Mouse (Mus musculus) Patski (cell line): Measurements from ENCODE around the gene Rplp2. TPM values are rescaled to one million over a fixed set of nuclear protein-coding genes. Genes with fewer than 3 reads are reported as not detected.

ENCODE experiments used
- ATAC-seq: fragments of 100-300 bp; one replicate; pipeline ENCODE4 v1.8.0; 2021
- CTCF ChIA-PET: fragments of 350-600 bp; sonication (Branson Sonifier 250); formaldehyde crosslinking; loops from one replicate; lab custom pipeline; 2022; ENCODE audit warnings: inconsistent platforms; lab: Charles Lee
- POLR2A ChIA-PET: fragments of 350-600 bp; sonication (Branson Sonifier 250); formaldehyde crosslinking; loops from one replicate; lab custom pipeline; 2022; ENCODE audit warnings: antibody characterized with exemption, inconsistent platforms; lab: Charles Lee
- DNase-seq: peaks from one replicate; pipeline ENCODE4 v3.0.0-alpha.2; 2011; ENCODE audit warnings: low read depth, low spot score
- H3K27me3 ChIP-seq: fragments of 371-371 bp; one replicate; pipeline ENCODE4 v1.5.1; 2021
- CTCF ChIP-seq: fragments of 100-300 bp; IDR thresholded peaks from one replicate; pipeline ENCODE4 v1.5.1; 2021
- in situ Hi-C: fragments of 300-500 bp; cut with MboI; formaldehyde crosslinking; loops from 3 replicates; pipeline ENCODE4 v1.11.1; 2018; ENCODE audit warnings: low pct_unique_long_range_greater_than_20kb, mixed read lengths
- polyA plus RNA-seq: library from polyadenylated mRNA; unstranded; gene quantifications from one replicate; pipeline ENCODE4 v1.2.3, GENCODE M21; 2021

The Rplp2 gene
- polyA plus RNA-seq, 1 experiment from 2014 or later: 1,558 TPM

GRCm38 (mm10) chr7:141469901-141470636 is 22.9 kb downstream of the Rplp2 start:
- ChIA-PET CTCF (interaction anchor here (0.9 to 3.7 kb wide), 6 partner anchors 7 to 201 kb away, joined by 3 to 16 read pairs (median 9); no protein-coding TSS in a partner anchor), POLR2A (interaction anchor here (0.9 to 5.2 kb wide), 3 partner anchors 8 to 13 kb away, joined by 3 to 64 read pairs (median 47); partner anchors contain the start of gene Pnpla2)
- H3K27me3 ChIP-seq: no peaks in the 10 kb centered on the region
- DNase-seq (no peak), ATAC-seq (no peak)
- in situ Hi-C loops: loop anchor here (25.0 kb wide), 1 partner anchor 917 kb away; the partner anchor contains the start of genes Ctsd and Gm49369
- TF ChIP-seq CTCF: no peak

- CTCF ChIA-PET: interaction anchor here (2.6 to 3.6 kb wide), 2 partner anchors 10 to 12 kb away, joined by 7 to 15 read pairs; no protein-coding TSS in a partner anchor
- DNase-seq (no peak), ATAC-seq (no peak)
- POLR2A ChIA-PET: interaction anchor here (0.9 to 5.2 kb wide), 3 partner anchors 8 to 12 kb away, joined by 3 to 64 read pairs (median 5); no protein-coding TSS in a partner anchor
- in situ Hi-C loops: loop anchor here (25.0 kb wide), 1 partner anchor 917 kb away; the partner anchor contains the start of genes Ctsd and Gm49369
- H3K27me3 ChIP-seq: no peaks in the 10 kb centered on the region
- no peak for TF ChIP-seq CTCF
Measured at GRCm38 (mm10) chr7:141470637-141470944, 23.4 kb downstream of the Rplp2 start.

DNA sequence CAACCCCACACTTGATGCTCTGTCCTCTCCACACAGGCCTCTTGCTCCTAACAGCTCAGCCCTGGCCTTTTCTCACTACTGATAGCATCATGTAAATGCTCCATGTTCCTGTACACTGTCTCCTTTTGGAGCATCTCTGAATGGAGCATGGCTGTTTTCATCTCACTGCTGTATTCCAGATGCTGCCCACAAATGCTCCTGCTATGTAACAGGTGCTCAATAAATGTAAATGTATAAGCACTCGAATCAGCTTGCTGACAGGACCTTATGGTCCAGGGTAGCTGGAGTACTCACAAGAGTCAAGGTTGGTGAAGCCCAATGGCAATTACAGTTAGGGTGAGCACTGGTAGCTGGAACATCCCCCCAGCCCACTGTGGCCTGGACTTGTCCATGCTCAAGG is 24.1 kb downstream of the Rplp2 start:
- DNase-seq (no peak), ATAC-seq (no peak)
- TF ChIP-seq CTCF: no peak
- in situ Hi-C loops: loop anchor here (25.0 kb wide), 1 partner anchor 916 kb away; the partner anchor contains the start of genes Ctsd and Gm49369
- H3K27me3 ChIP-seq: no peaks in the 10 kb centered on the region
- ChIA-PET CTCF (interaction anchor here (2.6 to 3.6 kb wide), 2 partner anchors 9 to 13 kb away, joined by 7 to 15 read pairs; no protein-coding TSS in a partner anchor), POLR2A (interaction anchor here (1.3 to 5.2 kb wide), 2 partner anchors 8 to 12 kb away, joined by 5 to 64 read pairs; no protein-coding TSS in a partner anchor)

DNA sequence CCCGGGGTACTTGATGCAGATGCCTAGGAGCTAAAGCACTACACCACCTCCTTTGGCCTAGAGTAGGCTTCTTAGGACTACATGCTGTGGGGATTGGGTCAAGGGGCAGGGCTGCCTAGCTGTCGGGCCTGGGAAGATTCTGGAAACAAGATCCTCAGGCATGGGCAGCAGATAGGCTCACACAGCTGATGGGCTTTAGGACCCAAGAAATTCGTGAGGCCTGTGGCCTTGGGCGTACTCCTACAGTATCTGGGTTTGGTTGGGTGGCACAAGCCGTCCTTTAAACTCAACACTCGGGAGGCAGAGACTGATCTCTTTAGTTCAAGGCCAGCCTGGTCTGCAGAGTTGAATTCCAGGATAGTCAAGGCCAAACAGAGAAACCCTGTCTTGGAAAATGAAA is 25.1 kb downstream of the Rplp2 start:
- in situ Hi-C loops: loop anchor here (25.0 kb wide), 1 partner anchor 915 kb away; the partner anchor contains the start of genes Ctsd and Gm49369

DNA sequence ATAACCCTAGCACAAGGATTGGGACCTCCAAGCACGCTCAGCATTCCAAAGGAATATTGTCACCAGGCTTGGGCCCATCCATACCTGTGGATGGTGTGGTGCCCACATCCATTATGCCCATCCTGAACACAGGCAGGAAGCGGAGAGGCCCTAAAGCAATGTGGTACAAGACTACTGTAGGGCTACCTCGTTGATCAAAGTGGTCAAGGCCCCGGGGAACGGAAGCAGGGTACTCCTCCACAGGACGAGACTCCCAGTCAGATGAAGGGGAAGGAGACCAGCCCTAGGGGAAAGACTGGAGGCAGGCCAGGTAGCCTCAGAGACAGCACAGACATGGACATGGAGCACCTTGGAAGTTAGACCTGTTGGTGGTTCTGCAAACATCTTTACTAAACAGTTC is 25.6 kb downstream of the Rplp2 start:
- ChIA-PET POLR2A (interaction anchor here (1.4 kb wide), 1 partner anchor 21 kb away, joined by 3 read pairs; no protein-coding TSS in a partner anchor), CTCF (no interaction called here)
- no peak for DNase-seq
- in situ Hi-C loops: loop anchor here (25.0 kb wide), 1 partner anchor 915 kb away; the partner anchor contains the start of genes Ctsd and Gm49369
- no peaks in the 10 kb centered on the region for H3K27me3 ChIP-seq
- TF ChIP-seq CTCF: no peak
- ATAC-seq: no peak

More for the DNA sequence above, 25.1 kb downstream of the Rplp2 start:
- CTCF ChIA-PET: no interaction called here
- TF ChIP-seq CTCF: no peak
- no peak for ATAC-seq
- POLR2A ChIA-PET: interaction anchor here (1.0 to 1.4 kb wide), 2 partner anchors 22 kb away, joined by 3 read pairs; no protein-coding TSS in a partner anchor
- DNase-seq: no peak
- no peaks in the 10 kb centered on the region for H3K27me3 ChIP-seq

DNA sequence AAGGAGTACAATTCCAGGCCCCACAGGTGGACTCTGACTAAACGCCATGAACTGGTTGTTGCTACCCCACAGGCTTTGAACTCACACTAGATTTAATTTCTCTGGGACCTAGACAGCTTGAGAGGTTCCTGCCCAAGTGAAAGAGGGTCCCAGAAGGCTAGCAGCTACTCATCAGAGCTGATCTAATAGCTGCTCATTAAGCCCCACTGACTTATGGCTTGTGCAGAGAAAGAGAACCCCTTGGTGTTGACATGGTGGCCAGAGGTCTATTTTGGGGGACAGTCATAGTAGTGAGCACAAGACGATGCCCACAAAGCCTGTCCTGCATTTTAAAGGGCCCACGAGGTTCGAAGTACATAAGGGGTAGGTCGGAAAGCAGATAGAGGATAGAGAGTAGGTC is 27.0 kb downstream of the Rplp2 start:
- POLR2A ChIA-PET: interaction anchor here (0.8 to 1.0 kb wide), 2 partner anchors 20 to 44 kb away, joined by 3 read pairs; no protein-coding TSS in a partner anchor
- ATAC-seq (no peak), DNase-seq (no peak)
- in situ Hi-C loops: loop anchor here (25.0 kb wide), 1 partner anchor 913 kb away; the partner anchor contains the start of genes Ctsd and Gm49369
- H3K27me3 ChIP-seq: no peaks in the 10 kb centered on the region
- TF ChIP-seq CTCF: no peak
- CTCF ChIA-PET: no interaction called here

- ChIA-PET POLR2A (interaction anchor here (1.4 to 7.0 kb wide), 4 partner anchors 6 to 61 kb away, joined by 3 to 64 read pairs (median 4); partner anchors contain the start of gene Cd151), CTCF (interaction anchor here (3.1 kb wide), 1 partner anchor 49 kb away, joined by 16 read pairs; no protein-coding TSS in a partner anchor)
- no peak for DNase-seq
- no peak for TF ChIP-seq CTCF
- in situ Hi-C loops: loop anchor here (5.0 kb wide), 1 partner anchor 102 kb away; no protein-coding TSS in a partner anchor
- peak; percentile 36 for ATAC-seq
- no peaks in the 10 kb centered on the region for H3K27me3 ChIP-seq
Measured at GRCm38 (mm10) chr7:141475011-141475804, 28.0 kb downstream of the Rplp2 start, which contains the start of the genes Polr2l and Tspan4. Gene Polr2l, minus strand, starts transcription at chr7:141475132. Gene Tspan4, plus strand, starts transcription at chr7:141475240.

DNA sequence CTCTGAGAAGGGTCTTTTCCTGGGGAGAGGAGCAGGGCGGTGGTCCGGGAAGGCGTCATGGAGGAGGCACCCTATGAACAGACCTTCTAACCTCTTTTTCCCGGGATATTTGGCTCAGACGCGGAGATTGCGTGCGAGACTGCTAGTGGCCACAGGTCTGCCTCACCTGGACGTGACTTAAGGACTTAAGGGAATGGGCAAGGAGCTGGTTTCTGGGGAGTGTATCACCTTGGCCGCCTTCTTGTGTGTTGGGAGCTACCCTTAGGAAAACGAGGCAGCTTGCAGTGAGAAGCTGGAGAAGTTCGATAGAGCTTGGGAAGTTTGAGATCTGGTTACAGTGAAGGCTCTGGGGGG is 28.6 kb downstream of the Rplp2 start:
- CTCF ChIA-PET: interaction anchor here (0.9 to 3.1 kb wide), 3 partner anchors 15 to 64 kb away, joined by 3 to 16 read pairs (median 3); partner anchors contain the start of gene Cracr2b
- POLR2A ChIA-PET: interaction anchor here (0.7 to 7.0 kb wide), 6 partner anchors 7 to 61 kb away, joined by 3 to 64 read pairs (median 4); partner anchors contain the start of gene Cd151
- ATAC-seq (no peak), DNase-seq (no peak)
- in situ Hi-C loops: loop anchor here (5.0 kb wide), 1 partner anchor 102 kb away; no protein-coding TSS in a partner anchor
- H3K27me3 ChIP-seq: no peaks in the 10 kb centered on the region
- no peak for TF ChIP-seq CTCF
